Mouse (Mus musculus) midbrain, embryonic 11.5 days (tissue): Measurements from ENCODE around the gene Foxo3. TPM values are rescaled to one million over a fixed set of nuclear protein-coding genes. Genes with fewer than 3 reads are reported as not detected.

ENCODE experiments used
- ATAC-seq: fragments of 200-750 bp; cut with Nextera tagmentation; 2 replicates; pipeline ENCODE4 v1.8.0; 2017; ENCODE audit warnings: moderate TSS enrichment, moderate library complexity; ENCODE audit not compliant: low FRiP score
- DNase-seq: peaks from one replicate; pipeline ENCODE4 v3.0.0; 2015; ENCODE audit warnings: low spot score; ENCODE audit errors: missing footprints
- H3K27ac ChIP-seq: fragments of 300-500 bp; sonication (generic); 2 replicates; pipeline ENCODE4 v1.5.1; 2014; ENCODE audit warnings: low read depth, low read length
- H3K27me3 ChIP-seq: fragments of 300-500 bp; sonication (generic); 2 replicates; pipeline ENCODE4 v1.6.1; 2014; ENCODE audit warnings: mild to moderate bottlenecking, low read length, moderate library complexity, mixed read lengths; ENCODE audit not compliant: control insufficient read depth, insufficient read depth
- H3K36me3 ChIP-seq: fragments of 300-500 bp; sonication (generic); 2 replicates; pipeline ENCODE4 v1.6.1; 2014; ENCODE audit warnings: mild to moderate bottlenecking, low read length, moderate library complexity, mixed read lengths; ENCODE audit not compliant: control insufficient read depth, insufficient read depth
- H3K4me1 ChIP-seq: fragments of 300-500 bp; sonication (generic); 2 replicates; pipeline ENCODE4 v1.6.1; 2014; ENCODE audit warnings: low read length; ENCODE audit not compliant: control insufficient read depth, insufficient read depth
- H3K4me2 ChIP-seq: fragments of 300-500 bp; sonication (generic); 2 replicates; pipeline ENCODE4 v1.6.1; 2014; ENCODE audit warnings: mild to moderate bottlenecking, moderate library complexity
- H3K4me3 ChIP-seq: fragments of 300-500 bp; sonication (generic); 2 replicates; pipeline ENCODE4 v1.5.1; 2014; ENCODE audit warnings: low read depth, low read length
- H3K9ac ChIP-seq: fragments of 300-500 bp; sonication (generic); 2 replicates; pipeline ENCODE4 v1.6.1; 2014; ENCODE audit warnings: low read length
- H3K9me3 ChIP-seq: fragments of 300-500 bp; sonication (generic); 2 replicates; pipeline ENCODE4 v1.6.1; 2016; ENCODE audit warnings: low read length; ENCODE audit not compliant: control insufficient read depth
- WGBS: fragments of 180-500 bp; shearing (Covaris S2); extraction: QIAGEN DNeasy Blood & Tissue Kit; methylation state at CpG from one replicate; pipeline ENCODE4 v1.1.7; 2014; 5-methylcytosine and 5-hydroxymethylcytosine counted together
- polyA plus RNA-seq: library from polyadenylated mRNA; unstranded; fragments of >200 nt; fragmentation: Nextera tagmentation; extraction: Ambion mirVana; gene quantifications from 2 replicates; pipeline ENCODE4 v1.2.1, GENCODE M21; 2014

The Foxo3 gene
- polyA plus RNA-seq, 1 experiment from 2014 or later: 4.0 TPM

GRCm38 (mm10) chr10:42261103-42261502 lies 15.5 kb downstream of the Foxo3 start:
- ATAC-seq (no peak), DNase-seq (peak; percentile 70)
- Histone ChIP-seq H3K27ac (no peak overlapping the region), H3K9me3 (no peaks in the 10 kb centered on the region), H3K4me1 (no peaks in the 10 kb centered on the region), H3K4me3 (no peak overlapping the region), H3K4me2 (no peak overlapping the region), H3K36me3 (peaks cover under 1% of the 10 kb centered on the region; the same call in 1 of the 2 replicates), H3K27me3 (no peaks in the 10 kb centered on the region), H3K9ac (no peak overlapping the region)
- 92% methylated on average over 8 of the region's 8 CpGs for WGBS

GRCm38 (mm10) chr10:42260523-42260922 lies 16.0 kb downstream of the Foxo3 start:
- ATAC-seq (no peak), DNase-seq (no peak)
- Histone ChIP-seq H3K27ac (no peak overlapping the region), H3K9ac (no peak overlapping the region), H3K4me2 (no peak overlapping the region), H3K36me3 (no peaks in the 10 kb centered on the region), H3K4me3 (no peak overlapping the region), H3K27me3 (no peaks in the 10 kb centered on the region), H3K4me1 (no peaks in the 10 kb centered on the region), H3K9me3 (no peaks in the 10 kb centered on the region)
- WGBS: 77% methylated on average over 8 of the region's 8 CpGs

GRCm38 (mm10) chr10:42259602-42260001 lies 17.0 kb downstream of the Foxo3 start:
- WGBS: 73% methylated on average over 4 of the region's 4 CpGs

GRCm38 (mm10) chr10:42257985-42258384 lies 18.6 kb downstream of the Foxo3 start:
- DNase-seq (no peak), ATAC-seq (no peak)
- Histone ChIP-seq H3K36me3 (no peaks in the 10 kb centered on the region), H3K4me1 (no peaks in the 10 kb centered on the region), H3K27me3 (no peaks in the 10 kb centered on the region; the same call in 1 of the 2 replicates), H3K4me3 (no peak overlapping the region), H3K4me2 (no peak overlapping the region), H3K9me3 (no peaks in the 10 kb centered on the region), H3K9ac (no peak overlapping the region), H3K27ac (no peak overlapping the region)
- 92% methylated on average over 7 of the region's 7 CpGs for WGBS

More at GRCm38 (mm10) chr10:42259602-42260001, 17.0 kb downstream of the Foxo3 start:
- DNase-seq: no peak
- H3K4me3 ChIP-seq: no peak overlapping the region
- H3K9me3 ChIP-seq: no peaks in the 10 kb centered on the region
- H3K27ac ChIP-seq: no peak overlapping the region
- H3K27me3 ChIP-seq: no peaks in the 10 kb centered on the region
- H3K9ac ChIP-seq: no peak overlapping the region
- no peaks in the 10 kb centered on the region for H3K36me3 ChIP-seq
- no peak overlapping the region for H3K4me2 ChIP-seq
- no peaks in the 10 kb centered on the region for H3K4me1 ChIP-seq
- no peak for ATAC-seq

- H3K27me3 ChIP-seq: no peaks in the 10 kb centered on the region; the same call in 1 of the 2 replicates
- DNase-seq: no peak
- WGBS: 87% methylated on average over 5 of the region's 5 CpGs
- no peak for ATAC-seq
- H3K4me2 ChIP-seq: no peak overlapping the region
- no peak overlapping the region for H3K4me3 ChIP-seq
- no peaks in the 10 kb centered on the region for H3K9me3 ChIP-seq
- H3K4me1 ChIP-seq: no peaks in the 10 kb centered on the region; the same call in 1 of the 2 replicates
- H3K36me3 ChIP-seq: no peaks in the 10 kb centered on the region
- no peak overlapping the region for H3K9ac ChIP-seq
- H3K27ac ChIP-seq: no peak overlapping the region
Observed at GRCm38 (mm10) chr10:42254788-42255187, 21.8 kb downstream of the Foxo3 start.

GRCm38 (mm10) chr10:42251749-42252323 lies 24.7 kb downstream of the Foxo3 start:
- no peak for DNase-seq

GRCm38 (mm10) chr10:42251203-42251602 lies 25.4 kb downstream of the Foxo3 start:
- ATAC-seq (no peak), DNase-seq (no peak)
- no peaks in the 10 kb centered on the region; the same call in none of the 2 replicates for H3K4me1 ChIP-seq
- no peak overlapping the region for H3K9ac ChIP-seq
- no peak overlapping the region for H3K4me3 ChIP-seq
- WGBS: 56% methylated on average over 7 of the region's 7 CpGs
- H3K36me3 ChIP-seq: no peaks in the 10 kb centered on the region
- H3K9me3 ChIP-seq: no peaks in the 10 kb centered on the region
- no peak overlapping the region for H3K27ac ChIP-seq
- H3K27me3 ChIP-seq: no peaks in the 10 kb centered on the region; the same call in 1 of the 2 replicates
- no peak overlapping the region for H3K4me2 ChIP-seq

More at GRCm38 (mm10) chr10:42251749-42252323, 24.7 kb downstream of the Foxo3 start:
- Histone ChIP-seq H3K9ac (no peak overlapping the region), H3K36me3 (no peaks in the 10 kb centered on the region), H3K4me2 (no peak overlapping the region), H3K27ac (no peak overlapping the region), H3K27me3 (no peaks in the 10 kb centered on the region; the same call in 1 of the 2 replicates), H3K9me3 (no peaks in the 10 kb centered on the region), H3K4me3 (no peak overlapping the region), H3K4me1 (no peaks in the 10 kb centered on the region; the same call in none of the 2 replicates)
- no peak for ATAC-seq
- WGBS: 44% methylated on average over 8 of the region's 8 CpGs

GRCm38 (mm10) chr10:42249965-42250364 lies 26.6 kb downstream of the Foxo3 start:
- ATAC-seq (no peak), DNase-seq (no peak)
- Histone ChIP-seq H3K36me3 (no peaks in the 10 kb centered on the region), H3K4me1 (no peaks in the 10 kb centered on the region; the same call in none of the 2 replicates), H3K4me3 (no peak overlapping the region), H3K4me2 (no peak overlapping the region), H3K9me3 (no peaks in the 10 kb centered on the region), H3K27me3 (no peaks in the 10 kb centered on the region; the same call in 1 of the 2 replicates), H3K27ac (no peak overlapping the region), H3K9ac (no peak overlapping the region)
- 86% methylated on average over 2 of the region's 2 CpGs for WGBS

GRCm38 (mm10) chr10:42248644-42249043 lies 27.9 kb downstream of the Foxo3 start:
- 64% methylated on average over 5 of the region's 5 CpGs for WGBS
- Histone ChIP-seq H3K27ac (no peak overlapping the region), H3K27me3 (no peaks in the 10 kb centered on the region), H3K9ac (no peak overlapping the region), H3K4me2 (no peak overlapping the region), H3K36me3 (no peaks in the 10 kb centered on the region), H3K4me3 (no peak overlapping the region), H3K9me3 (no peaks in the 10 kb centered on the region), H3K4me1 (no peaks in the 10 kb centered on the region; the same call in none of the 2 replicates)
- ATAC-seq (no peak), DNase-seq (no peak)
